Mouse (Mus musculus): ENCODE data around the gene 3110040M04Rik.

DNA sequence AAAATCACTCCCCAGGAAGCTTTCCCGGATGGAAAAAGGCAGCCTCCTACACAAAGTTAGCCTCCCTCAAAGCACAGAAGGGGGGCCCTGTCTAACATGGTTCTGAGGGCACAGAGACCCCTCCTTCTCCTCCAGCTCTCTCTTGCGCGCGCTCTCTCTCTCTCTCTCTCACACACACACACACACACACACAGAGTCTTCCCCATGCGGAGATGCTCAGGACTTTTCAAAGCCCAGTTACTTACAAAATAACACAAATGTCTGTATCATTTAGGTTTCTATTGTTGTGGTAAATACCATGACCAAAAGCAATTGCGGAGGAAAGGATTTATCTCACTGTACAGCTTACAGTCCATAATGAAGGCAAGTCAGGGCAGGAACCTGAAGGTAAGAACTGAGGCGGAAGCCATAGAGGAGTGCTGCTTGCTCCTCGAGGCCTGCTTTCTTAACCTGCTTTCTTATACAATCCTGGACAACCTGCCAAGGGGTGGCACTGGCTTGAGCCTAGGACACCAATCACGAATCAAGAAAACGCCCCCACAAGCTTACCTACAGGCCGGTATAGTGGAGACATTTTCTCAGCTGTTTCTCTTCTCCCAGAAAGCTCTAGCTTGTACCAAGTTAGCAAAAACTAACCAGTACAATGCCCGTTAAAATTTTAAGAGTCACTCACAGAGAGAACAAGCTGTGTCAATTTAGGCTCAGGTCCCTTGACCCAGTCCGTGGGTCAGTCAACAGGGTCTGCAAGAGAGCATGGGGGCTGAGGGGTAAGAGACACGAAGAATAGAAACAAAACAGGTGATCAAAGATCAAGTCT lies 47.5 kb downstream of the 3110040M04Rik start:
- TF ChIP-seq CTCF (conservative IDR thresholded peaks at IDR 0.05 in 1 of 2, IDR thresholded peaks at IDR 0.05 in 1 of 2; ENCODE audit: low read depth in 2 of 2, low read length in 2 of 2), result no peak
- TF ChIP-seq ZKSCAN1 (IDR thresholded peaks at IDR 0.05; ENCODE audit: borderline replicate concordance, low read depth, low read length), result no peak
- TF ChIP-seq E2F4 (IDR thresholded peaks at IDR 0.05; ENCODE audit: insufficient replicate concordance, low read depth, low read length), result no peak
- TF ChIP-seq MAFK (IDR thresholded peaks at IDR 0.05; ENCODE audit: insufficient replicate concordance, low read length), result no peak
- TF ChIP-seq EP300 (IDR thresholded peaks at IDR 0.05; ENCODE audit: low read length), result no peak
